Comparison of ENCODE assay signal across 13 mouse cellular contexts in the genomic region with DNA sequence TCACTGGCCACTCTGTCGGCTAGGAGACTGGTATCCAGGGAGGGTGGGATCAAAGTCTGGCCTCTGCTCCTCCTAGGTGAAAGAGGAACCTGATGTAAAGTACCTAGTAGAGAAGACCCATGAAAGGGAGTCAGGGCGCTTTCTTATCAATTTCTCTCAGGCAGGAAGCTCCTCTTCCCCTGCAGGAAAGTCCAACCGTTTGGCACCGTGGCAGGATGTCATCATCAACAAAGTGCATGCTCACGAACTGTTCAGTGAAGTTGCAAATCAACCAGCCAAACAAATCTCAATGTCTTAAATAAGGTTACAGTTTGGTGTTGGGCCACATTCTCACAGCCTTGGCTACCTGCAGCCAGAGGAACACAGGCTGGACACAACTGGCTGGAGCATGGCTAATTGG.
DNase-seq lines count a peak whose midpoint lies in the region; ATAC-seq lines count a peak whose summit lies in the region.
"Had no signal": no experiment of that assay in that cellular context is flagged by ENCODE, and none has a peak within 500 bp of the region (broad histone marks: within the 10 kb centered on the region; RNA-seq: fewer than 3 reads in every experiment).

No protein-coding gene starts in this region.

- H3K36me3 ChIP-seq in intestine, embryonic 15.5 days: no peaks in the 10 kb centered on the region
- H3K36me3 ChIP-seq in liver, embryonic 16.5 days (ENCODE audit: control insufficient read depth, insufficient read depth): no peaks in the 10 kb centered on the region
- H3K36me3 ChIP-seq: heart, embryonic 12.5 days; limb, embryonic 13.5 days; midbrain, embryonic 10.5 days had no signal

- no peaks in the 10 kb centered on the region for H3K9me3 ChIP-seq in intestine, embryonic 15.5 days
- H3K9me3 ChIP-seq in liver, embryonic 16.5 days (replicated peaks; ENCODE audit: control insufficient read depth, low read length): no peaks in the 10 kb centered on the region
- H3K9me3 ChIP-seq: heart, embryonic 12.5 days; limb, embryonic 13.5 days; midbrain, embryonic 10.5 days had no signal

- WGBS in intestine, embryonic 15.5 days: 51% methylated on average over 5 of the region's 5 CpGs
- WGBS in liver, embryonic 16.5 days (ENCODE audit: insufficient replicate concordance): 4% methylated on average over 5 of the region's 5 CpGs

- no peak overlapping the region for H3K9ac ChIP-seq in intestine, embryonic 15.5 days
- H3K9ac ChIP-seq in liver, embryonic 16.5 days (ENCODE audit: low read depth, low read length): no peak overlapping the region
- H3K9ac ChIP-seq: heart, embryonic 12.5 days; hindbrain, embryonic 14.5 days; limb, embryonic 13.5 days had no signal

- DNase-seq in kidney, postnatal 14 days: peak; percentile 9
- DNase-seq in kidney, adult 8-10 months: no peak
- DNase-seq in c-Kit-positive CD71-negative TER-119-negative erythroid progenitor cells, embryonic 14.5 days (ENCODE audit: low read depth): peak; percentile 28
- DNase-seq in ovary, postnatal 36 days (ENCODE audit: low spot score): no peak
- no peak for DNase-seq in yolk sac, embryonic 10.5 days (ENCODE audit: low spot score)
- no peak for DNase-seq in adipocyte (ENCODE audit: low spot score)
- DNase-seq: cerebellum, adult 11 months had no signal

- H3K4me2 ChIP-seq in intestine, embryonic 15.5 days (replicated peaks): no peak overlapping the region
- no peak overlapping the region for H3K4me2 ChIP-seq in liver, embryonic 16.5 days (ENCODE audit: low read depth, low read length)
- H3K4me2 ChIP-seq: heart, embryonic 12.5 days; hindbrain, embryonic 14.5 days; limb, embryonic 13.5 days had no signal

- 0 out of 2 replicates have a peak, but pooled peaks cover 7% of the 10 kb centered on the region for H3K4me1 ChIP-seq in intestine, embryonic 15.5 days (replicated peaks)
- peaks cover 15% of the 10 kb centered on the region for H3K4me1 ChIP-seq in liver, embryonic 16.5 days (ENCODE audit: control insufficient read depth, low read depth, low read length)
- H3K4me1 ChIP-seq: heart, embryonic 12.5 days had no signal

- no peak overlapping the region for H3K4me3 ChIP-seq in intestine, embryonic 15.5 days (replicated peaks)
- H3K4me3 ChIP-seq in liver, embryonic 16.5 days (ENCODE audit: low read depth, low read length): no peak overlapping the region
- H3K4me3 ChIP-seq: heart, embryonic 12.5 days; limb, embryonic 13.5 days; midbrain, embryonic 10.5 days had no signal

- H3K27me3 ChIP-seq in intestine, embryonic 15.5 days (replicated peaks): no peaks in the 10 kb centered on the region
- H3K27me3 ChIP-seq in liver, embryonic 16.5 days (ENCODE audit: control insufficient read depth, insufficient read depth, low read depth, low read length): no peaks in the 10 kb centered on the region
- H3K27me3 ChIP-seq: heart, embryonic 12.5 days; limb, embryonic 13.5 days had no signal

- H3K27ac ChIP-seq in intestine, embryonic 15.5 days: 0 out of 2 replicates have a peak overlapping the region, but pooled peaks have one; percentile 38
- H3K27ac ChIP-seq in liver, embryonic 16.5 days (ENCODE audit: low read length): no peak overlapping the region
- H3K27ac ChIP-seq: hindbrain, embryonic 14.5 days; limb, embryonic 13.5 days; midbrain, embryonic 10.5 days had no signal

- ATAC-seq in intestine, embryonic 15.5 days: peak; percentile 50
- peak; percentile 62 for ATAC-seq in liver, embryonic 16.5 days (ENCODE audit: low read depth)

Comparison
In these comparisons a context has a peak if more than half of its experiments do, and no peak if none do; other contexts are left out.
1. DNase-seq: peak in kidney, postnatal 14 days (single experiment) and c-Kit-positive CD71-negative TER-119-negative erythroid progenitor cells, embryonic 14.5 days (single experiment); none in kidney, adult 8-10 months (0 of 2), ovary, postnatal 36 days (single experiment), yolk sac, embryonic 10.5 days (single experiment) and adipocyte (single experiment).